8 mouse cellular contexts compared by ENCODE assay signal in the genomic region with DNA sequence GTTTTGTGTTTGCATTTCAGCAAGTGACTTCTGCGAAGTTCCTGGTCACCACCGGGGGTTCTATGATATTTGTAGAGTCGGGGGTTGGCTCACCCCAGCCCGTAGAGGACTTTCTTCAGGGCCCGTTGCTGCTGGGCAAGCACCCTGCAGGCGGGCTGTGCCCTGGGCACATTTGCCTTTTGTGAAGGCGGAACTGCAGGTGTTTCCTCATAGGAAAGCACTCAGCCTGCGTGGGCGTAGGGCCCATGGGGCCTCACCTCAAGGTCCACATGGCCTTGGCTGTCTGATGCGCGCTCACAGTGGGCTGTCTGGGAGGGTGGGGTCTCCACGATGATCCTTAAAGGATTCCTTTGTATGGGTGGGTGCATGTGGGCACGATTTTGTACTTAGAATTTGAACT. TPM values are rescaled to one million over a fixed set of nuclear protein-coding genes. Genes with fewer than 3 reads are reported as not detected.
DNase-seq lines count a peak whose midpoint lies in the region; ATAC-seq lines count a peak whose summit lies in the region.

No protein-coding gene starts in this region.

- DNase-seq in liver, embryonic 11.5 days (ENCODE audit: low spot score), result no peak
- DNase-seq in liver, result no peak
- DNase-seq in lung, postnatal 10 days, result peak; percentile 28
- peak; percentile 49 to 69 for DNase-seq in spleen, postnatal 14 days (ENCODE audit: low spot score in 2 of 2)
- no peak for DNase-seq in ovary, postnatal 14 days (ENCODE audit: low spot score)
- no peak for DNase-seq in kidney, adult 18-20 months
- DNase-seq in urinary bladder, postnatal 36 days (ENCODE audit: low spot score in 2 of 2), result no peak

- peak overlapping the region; percentile 41 for H3K4me3 ChIP-seq in liver, embryonic 11.5 days (ENCODE audit: low read depth, low read length)

- 17% methylated on average over 13 of the region's 13 CpGs for WGBS in liver, embryonic 11.5 days

- peaks cover 3% of the 10 kb centered on the region; the same call in 1 of the 2 replicates for H3K36me3 ChIP-seq in liver, embryonic 11.5 days (ENCODE audit: control insufficient read depth, insufficient read depth, low read length)

- no peak for ATAC-seq in liver, embryonic 11.5 days (replicated peaks; ENCODE audit: low FRiP score)
- peak; percentile 71 to 74 for ATAC-seq in hematopoietic stem cell, adult 5-6 weeks (replicated peaks in 1 of 2; ENCODE audit: insufficient read depth in 1 of 2, low FRiP score in 2 of 2, low TSS enrichment in 1 of 2, low read depth in 1 of 2, poor library complexity in 2 of 2, severe bottlenecking in 2 of 2)

- no peak overlapping the region; the same call in 1 of the 2 replicates for H3K4me2 ChIP-seq in liver, embryonic 11.5 days

- no peak overlapping the region for H3K27ac ChIP-seq in liver, embryonic 11.5 days (ENCODE audit: low read depth, low read length)

- H3K4me1 ChIP-seq in liver, embryonic 11.5 days (replicated peaks; ENCODE audit: control insufficient read depth, insufficient read depth, low read length), result peaks cover 38% of the 10 kb centered on the region

- no peaks in the 10 kb centered on the region for H3K9me3 ChIP-seq in liver, embryonic 11.5 days (ENCODE audit: control insufficient read depth, low read length)

- peaks cover 67% of the 10 kb centered on the region for H3K27me3 ChIP-seq in liver, embryonic 11.5 days (replicated peaks; ENCODE audit: control insufficient read depth, insufficient read depth, low read length)

- H3K9ac ChIP-seq in liver, embryonic 11.5 days (ENCODE audit: low read depth, low read length), result no peak overlapping the region

RNA-seq across cellular contexts. Expression of gene Hes5, which starts 1.2 kb away (rescaled TPM):
- polyA plus RNA-seq in liver, embryonic 11.5 days (2014; fragmentation: Nextera tagmentation; extraction: Ambion mirVana), result 0.63 TPM in 1 of 2 replicates, not detected in the other
- total RNA-seq in hematopoietic stem cell, adult 5-6 weeks (2017), result 1.4 TPM in 1 of 2 replicates, not detected in the other

RNA-seq across cellular contexts. Expression of gene Pank4, which starts 2.0 kb away (rescaled TPM):
- 44.2 and 47.2 TPM in 2 replicates for polyA plus RNA-seq in liver, embryonic 11.5 days (2014; fragmentation: Nextera tagmentation; extraction: Ambion mirVana)
- 26.7 and 41.8 TPM in 2 replicates for total RNA-seq in hematopoietic stem cell, adult 5-6 weeks (2017)

RNA-seq across cellular contexts. Expression of gene Tnfrsf14, which starts 33.5 kb away (rescaled TPM):
- 23.1 and 24.4 TPM in 2 replicates for polyA plus RNA-seq in liver, embryonic 11.5 days (2014; fragmentation: Nextera tagmentation; extraction: Ambion mirVana)
- 29.9 and 48.0 TPM in 2 replicates for total RNA-seq in hematopoietic stem cell, adult 5-6 weeks (2017)

Comparison
In these comparisons a context has a peak if more than half of its experiments do, and no peak if none do; other contexts are left out.
1. DNase-seq: peak in lung, postnatal 10 days (single experiment) and spleen, postnatal 14 days (2 of 2); none in liver, embryonic 11.5 days (single experiment), liver (single experiment), ovary, postnatal 14 days (single experiment), kidney, adult 18-20 months (single experiment) and urinary bladder, postnatal 36 days (0 of 2).